Mouse (Mus musculus) left cerebral cortex, adult 2 months (tissue): ENCODE measurements around the gene Itga4. TPM values are rescaled to one million over a fixed set of nuclear protein-coding genes. Genes with fewer than 3 reads are reported as not detected.

ENCODE experiments used
- DNase-seq, 2 experiments: peaks; one replicate each; pipeline ENCODE4 v3.0.0; 2021 to 2022; ENCODE audit warnings: low spot score in 2 of 2, mixed read lengths in 1 of 2; ENCODE audit errors: extremely low spot score in 1 of 2
- H3K27ac ChIP-seq: fragments of 200-600 bp; 2 replicates; pipeline ENCODE4 v1.8.1; 2022
- H3K4me3 ChIP-seq: fragments of 200-600 bp; 2 replicates; pipeline ENCODE4 v1.8.1; 2022
- CTCF ChIP-seq: fragments of 200-600 bp; IDR thresholded peaks from 2 replicates; pipeline ENCODE4 v1.8.1; 2022; ENCODE audit warnings: antibody characterized with exemption, mild to moderate bottlenecking, moderate library complexity
- intact Hi-C: fragments of 180-260 bp; cut with DNase I; formaldehyde crosslinking; loops from one replicate; pipeline ENCODE4 v1.15.1; 2025
- total RNA-seq, 2 experiments: library from RNA; stranded (reverse); gene quantifications; 2 replicates each; pipeline ENCODE4 v1.2.3; 2021

The Itga4 gene
- total RNA-seq, 2 experiments from 2014 or later: 10.6 to 11.2 TPM

GRCm38 (mm10) chr2:79379087-79380041, 124.1 kb downstream of the Itga4 start:
- TF ChIP-seq CTCF: no peak
- DNase-seq: no peak
- no peak overlapping the region for H3K27ac ChIP-seq

More at GRCm38 (mm10) chr2:79379087-79380041, 124.1 kb downstream of the Itga4 start:
- intact Hi-C loops: loop anchor here (10.0 kb wide), 1 partner anchor 395 kb away; no protein-coding TSS in a partner anchor
- H3K4me3 ChIP-seq: no peak overlapping the region

Other genes starting within 250 kb of the Itga4 start
- 10 to 100 TPM; 16.7 to 17.3 TPM for gene Neurod1, start 201.3 kb downstream of the Itga4 start, total RNA-seq
- gene Cerkl, start 201.4 kb downstream of the Itga4 start, total RNA-seq: 1 to 10 TPM; 5.6 to 6.3 TPM